Mouse (Mus musculus) stomach, embryonic 15.5 days (tissue): Measurements from ENCODE around the gene Tnp1. TPM values are rescaled to one million over a fixed set of nuclear protein-coding genes. Genes with fewer than 3 reads are reported as not detected.

ENCODE experiments used
- ATAC-seq: fragments of 200-750 bp; cut with Nextera tagmentation; 2 replicates; pipeline ENCODE4 v1.8.0; 2017; ENCODE audit warnings: low read depth, moderate number of reproducible peaks, moderate TSS enrichment; ENCODE audit not compliant: insufficient read depth, low FRiP score
- H3K27ac ChIP-seq: fragments of 300-500 bp; sonication (generic); 2 replicates; pipeline ENCODE4 v1.5.1; 2015; ENCODE audit warnings: mild to moderate bottlenecking, inconsistent platforms
- H3K27me3 ChIP-seq: fragments of 300-500 bp; sonication (generic); replicated peaks from 2 replicates; pipeline ENCODE4 v1.6.1; 2015; ENCODE audit warnings: inconsistent platforms
- H3K36me3 ChIP-seq: fragments of 300-500 bp; sonication (generic); 2 replicates; pipeline ENCODE4 v1.6.1; 2015; ENCODE audit warnings: inconsistent platforms
- H3K4me1 ChIP-seq: fragments of 300-500 bp; sonication (generic); 2 replicates; pipeline ENCODE4 v1.6.1; 2015; ENCODE audit warnings: inconsistent platforms
- H3K4me2 ChIP-seq: fragments of 300-500 bp; sonication (generic); 2 replicates; pipeline ENCODE4 v1.6.1; 2015; ENCODE audit warnings: mild to moderate bottlenecking, inconsistent platforms
- H3K4me3 ChIP-seq: fragments of 300-500 bp; sonication (generic); replicated peaks from 2 replicates; pipeline ENCODE4 v1.5.1; 2015; ENCODE audit warnings: inconsistent platforms
- H3K9ac ChIP-seq: fragments of 300-500 bp; sonication (generic); 2 replicates; pipeline ENCODE4 v1.6.1; 2015; ENCODE audit warnings: inconsistent platforms
- H3K9me3 ChIP-seq: fragments of 300-500 bp; sonication (generic); 2 replicates; pipeline ENCODE4 v1.6.1; 2016; ENCODE audit warnings: inconsistent platforms
- WGBS: fragments of 180-500 bp; shearing (Covaris S2); methylation state at CpG from one replicate; pipeline ENCODE4 v1.1.7; 2015; 5-methylcytosine and 5-hydroxymethylcytosine counted together
- polyA plus RNA-seq: library from polyadenylated mRNA; unstranded; fragments of >200 nt; fragmentation: Nextera tagmentation; extraction: Ambion mirVana; gene quantifications from 2 replicates; pipeline ENCODE4 v1.2.1, GENCODE M21; 2015

The Tnp1 gene
- polyA plus RNA-seq, 1 experiment from 2014 or later, result not detected

DNA sequence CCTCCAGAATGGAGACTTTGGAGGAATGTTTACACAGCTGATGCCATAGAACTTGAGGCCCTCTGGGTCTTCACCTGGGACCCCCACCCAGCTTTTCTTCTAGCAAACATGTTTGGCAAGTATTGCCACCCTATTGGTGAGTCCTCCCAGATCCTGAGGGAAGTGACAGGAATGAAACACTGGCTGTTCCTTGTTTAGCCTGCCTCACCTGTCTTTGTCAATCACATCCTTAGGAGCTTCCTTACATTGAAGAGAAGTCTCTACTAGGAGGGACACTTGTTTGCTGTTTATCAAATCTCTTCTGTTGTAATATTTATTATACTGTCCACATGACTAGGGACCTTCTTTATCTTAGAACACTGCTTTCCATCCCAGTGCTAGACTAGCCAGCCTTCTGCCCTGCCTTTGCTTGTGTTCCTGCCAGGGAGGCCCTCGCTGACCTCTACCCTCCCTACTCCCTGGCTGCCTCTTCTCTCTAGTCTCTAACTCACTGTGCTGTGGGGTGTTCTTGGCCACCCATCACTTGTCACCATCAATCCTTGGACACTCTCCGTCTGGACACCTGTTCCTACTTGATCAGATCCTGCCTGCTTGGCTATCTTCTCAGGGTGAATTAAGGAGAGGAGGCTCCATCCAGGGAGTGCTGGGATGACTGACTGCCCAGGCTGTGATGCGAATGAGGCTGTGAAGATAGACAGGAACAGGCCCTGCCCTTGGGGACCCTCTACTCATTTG lies 25.1 kb upstream of the Tnp1 start:
- no peaks in the 10 kb centered on the region for H3K4me1 ChIP-seq
- WGBS, result 68% methylated on average over 3 of the region's 3 CpGs
- H3K4me2 ChIP-seq, result no peak overlapping the region
- no peak overlapping the region for H3K4me3 ChIP-seq
- no peak for ATAC-seq
- H3K36me3 ChIP-seq, result no peaks in the 10 kb centered on the region
- no peak overlapping the region for H3K9ac ChIP-seq
- H3K9me3 ChIP-seq, result no peaks in the 10 kb centered on the region
- H3K27me3 ChIP-seq, result no peaks in the 10 kb centered on the region
- no peak overlapping the region for H3K27ac ChIP-seq

GRCm38 (mm10) chr1:73038532-73038931 lies 22.8 kb upstream of the Tnp1 start:
- Histone ChIP-seq H3K4me1 (no peaks in the 10 kb centered on the region), H3K4me2 (no peak overlapping the region), H3K36me3 (no peaks in the 10 kb centered on the region), H3K27me3 (no peaks in the 10 kb centered on the region), H3K9me3 (no peaks in the 10 kb centered on the region), H3K9ac (no peak overlapping the region), H3K4me3 (no peak overlapping the region), H3K27ac (no peak overlapping the region)
- peak; percentile 91 for ATAC-seq
- 76% methylated on average over 3 of the region's 3 CpGs for WGBS

GRCm38 (mm10) chr1:73036536-73036935 lies 20.8 kb upstream of the Tnp1 start:
- H3K36me3 ChIP-seq, result no peaks in the 10 kb centered on the region
- 59% methylated on average over 3 of the region's 3 CpGs for WGBS
- H3K4me1 ChIP-seq, result no peaks in the 10 kb centered on the region
- no peak overlapping the region for H3K27ac ChIP-seq
- no peaks in the 10 kb centered on the region for H3K27me3 ChIP-seq
- H3K9me3 ChIP-seq, result no peaks in the 10 kb centered on the region
- H3K9ac ChIP-seq, result no peak overlapping the region
- no peak for ATAC-seq
- no peak overlapping the region for H3K4me3 ChIP-seq
- no peak overlapping the region for H3K4me2 ChIP-seq

GRCm38 (mm10) chr1:73035726-73036125 lies 20.0 kb upstream of the Tnp1 start:
- H3K4me3 ChIP-seq, result no peak overlapping the region
- 82% methylated on average over 3 of the region's 3 CpGs for WGBS
- ATAC-seq, result no peak

DNA sequence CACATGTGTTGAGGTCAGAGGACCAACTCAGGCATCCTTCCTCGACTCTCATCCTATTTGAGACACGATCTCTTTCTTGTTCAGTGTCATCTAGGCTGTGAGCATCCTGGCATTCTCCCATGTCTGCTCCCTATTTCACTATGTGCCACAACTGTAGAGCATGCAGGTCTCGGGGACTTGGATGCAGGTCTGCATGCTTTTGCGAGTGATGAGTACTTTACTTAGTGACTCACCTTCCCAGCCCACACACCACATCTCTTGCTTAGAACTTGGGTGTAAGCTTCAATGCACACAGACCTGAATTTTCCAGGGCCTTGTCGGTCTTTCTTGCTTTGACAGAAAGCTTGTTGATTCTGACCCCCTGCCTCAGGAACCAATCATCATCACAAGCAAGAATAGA lies 16.8 kb upstream of the Tnp1 start:
- Histone ChIP-seq H3K4me2 (no peak overlapping the region), H3K9ac (no peak overlapping the region), H3K4me1 (no peaks in the 10 kb centered on the region), H3K9me3 (no peaks in the 10 kb centered on the region), H3K27ac (no peak overlapping the region), H3K27me3 (no peaks in the 10 kb centered on the region), H3K4me3 (no peak overlapping the region), H3K36me3 (no peaks in the 10 kb centered on the region)
- no peak for ATAC-seq
- WGBS, result 88% methylated on average over 5 of the region's 5 CpGs

More at GRCm38 (mm10) chr1:73035726-73036125, 20.0 kb upstream of the Tnp1 start:
- Histone ChIP-seq H3K27me3 (no peaks in the 10 kb centered on the region), H3K36me3 (no peaks in the 10 kb centered on the region), H3K4me2 (no peak overlapping the region), H3K9me3 (no peaks in the 10 kb centered on the region), H3K27ac (no peak overlapping the region), H3K9ac (no peak overlapping the region), H3K4me1 (no peaks in the 10 kb centered on the region)

GRCm38 (mm10) chr1:73028741-73029140 lies 13.0 kb upstream of the Tnp1 start:
- Histone ChIP-seq H3K9me3 (no peaks in the 10 kb centered on the region), H3K4me3 (no peak overlapping the region), H3K27me3 (no peaks in the 10 kb centered on the region), H3K36me3 (no peaks in the 10 kb centered on the region), H3K27ac (no peak overlapping the region), H3K9ac (no peak overlapping the region), H3K4me2 (no peak overlapping the region), H3K4me1 (no peaks in the 10 kb centered on the region)
- 80% methylated on average over 6 of the region's 6 CpGs for WGBS
- ATAC-seq, result no peak

DNA sequence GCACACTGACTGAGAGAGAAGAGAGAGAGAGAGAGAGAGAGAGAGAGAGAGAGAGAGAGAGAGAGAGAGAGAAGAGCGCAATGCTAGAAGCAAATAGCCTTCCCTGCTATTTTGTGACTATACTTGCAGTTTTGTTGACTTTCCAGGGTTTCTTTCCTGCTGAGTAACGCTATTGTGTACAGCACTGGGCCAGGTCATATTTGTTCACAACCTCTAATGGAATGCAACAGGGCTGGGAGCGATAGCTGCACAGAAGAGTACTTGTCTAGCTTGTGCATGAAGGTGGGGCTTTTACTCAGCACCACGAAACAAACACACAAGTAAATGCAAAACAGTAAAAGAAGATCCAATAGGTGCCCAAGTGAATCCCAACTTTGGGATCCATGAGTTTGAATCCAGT lies 11.7 kb upstream of the Tnp1 start:
- Histone ChIP-seq H3K4me2 (no peak overlapping the region), H3K4me3 (no peak overlapping the region), H3K9ac (no peak overlapping the region), H3K36me3 (no peaks in the 10 kb centered on the region), H3K27me3 (no peaks in the 10 kb centered on the region), H3K9me3 (no peaks in the 10 kb centered on the region), H3K4me1 (no peaks in the 10 kb centered on the region), H3K27ac (peak overlapping the region; percentile 71; the same call in 1 of the 2 replicates)
- ATAC-seq, result peak; percentile 87
- WGBS, result 75% methylated on average over 4 of the region's 4 CpGs

GRCm38 (mm10) chr1:73026786-73027299 lies 11.1 kb upstream of the Tnp1 start:
- Histone ChIP-seq H3K9ac (no peak overlapping the region), H3K36me3 (no peaks in the 10 kb centered on the region), H3K27me3 (no peaks in the 10 kb centered on the region), H3K4me2 (no peak overlapping the region), H3K4me1 (no peaks in the 10 kb centered on the region), H3K27ac (0 out of 2 replicates have a peak overlapping the region, but pooled peaks have one; percentile 21), H3K4me3 (no peak overlapping the region), H3K9me3 (no peaks in the 10 kb centered on the region)
- WGBS, result 65% methylated on average over 5 of the region's 5 CpGs
- ATAC-seq, result no peak

DNA sequence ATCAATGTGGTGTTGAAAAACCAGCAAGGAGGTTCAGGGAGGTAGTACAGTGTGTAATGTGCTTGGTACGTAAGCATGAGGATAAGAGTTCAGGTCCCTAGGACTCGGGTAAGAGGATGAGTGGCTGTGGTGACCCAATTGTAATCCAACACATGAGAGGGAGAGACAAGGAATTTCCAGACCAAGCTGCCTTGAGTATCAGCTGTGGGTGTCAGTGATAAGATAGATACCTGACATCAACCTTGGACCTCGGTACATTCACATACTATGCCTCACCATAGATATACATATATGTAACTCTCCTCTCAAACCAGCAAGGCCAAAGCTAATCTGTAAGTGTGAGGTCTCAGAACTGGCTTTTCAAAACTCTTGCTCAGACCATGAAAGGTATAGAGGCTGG lies 10.4 kb upstream of the Tnp1 start:
- Histone ChIP-seq H3K4me1 (no peaks in the 10 kb centered on the region), H3K9ac (no peak overlapping the region), H3K4me2 (no peak overlapping the region), H3K9me3 (no peaks in the 10 kb centered on the region), H3K27me3 (no peaks in the 10 kb centered on the region), H3K4me3 (no peak overlapping the region), H3K27ac (no peak overlapping the region), H3K36me3 (no peaks in the 10 kb centered on the region)
- ATAC-seq, result no peak
- WGBS, result 88% methylated on average over 3 of the region's 3 CpGs

DNA sequence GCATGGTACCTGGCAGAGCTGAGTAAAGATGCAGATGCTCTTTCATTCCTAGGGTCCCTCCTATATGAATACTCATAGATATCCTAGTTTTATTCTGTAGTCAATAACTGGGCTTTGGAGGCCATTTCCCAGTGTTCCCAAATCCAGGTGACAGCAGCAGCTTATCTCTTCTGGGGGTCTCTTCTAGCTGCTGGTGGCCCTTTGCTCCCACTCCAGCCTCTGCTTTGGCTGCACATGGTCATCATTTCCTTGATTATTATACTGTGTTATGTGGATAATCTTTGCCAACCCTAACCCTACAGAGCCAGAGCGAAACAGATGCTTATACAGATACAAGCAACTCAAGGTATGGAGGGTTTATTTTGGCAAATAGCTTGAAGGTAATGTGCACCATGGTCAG lies 8.9 kb downstream of the Tnp1 start:
- no peaks in the 10 kb centered on the region for H3K4me1 ChIP-seq

DNA sequence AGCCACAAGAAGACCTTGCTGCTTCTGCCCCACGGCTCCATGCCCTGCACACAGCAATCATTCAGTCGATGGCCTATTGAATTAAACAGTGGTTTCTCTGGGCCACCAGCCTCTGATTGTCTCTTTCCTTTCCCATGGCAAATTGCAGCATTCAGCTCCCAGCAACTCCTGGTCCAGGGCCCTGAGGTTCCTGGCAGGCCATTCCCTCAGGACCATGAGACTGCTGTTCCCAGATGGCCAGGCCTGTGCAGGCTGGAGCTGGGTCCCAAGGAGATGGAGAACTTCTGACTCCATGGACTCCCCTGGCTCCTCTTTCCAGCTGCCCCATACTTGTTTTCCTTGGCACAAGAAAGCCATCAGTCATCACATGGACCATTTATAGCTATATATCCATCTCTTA lies 10.8 kb downstream of the Tnp1 start:
- Histone ChIP-seq H3K4me2 (no peak overlapping the region), H3K4me1 (no peaks in the 10 kb centered on the region), H3K27ac (no peak overlapping the region), H3K36me3 (no peaks in the 10 kb centered on the region), H3K27me3 (no peaks in the 10 kb centered on the region), H3K9me3 (no peaks in the 10 kb centered on the region), H3K9ac (no peak overlapping the region), H3K4me3 (no peak overlapping the region)
- 95% methylated on average over 2 of the region's 2 CpGs for WGBS
- no peak for ATAC-seq

More for the DNA sequence above, 8.9 kb downstream of the Tnp1 start:
- H3K27me3 ChIP-seq, result no peaks in the 10 kb centered on the region
- H3K4me3 ChIP-seq, result no peak overlapping the region
- 95% methylated on average over 1 of the region's 1 CpGs for WGBS
- no peaks in the 10 kb centered on the region for H3K9me3 ChIP-seq
- H3K27ac ChIP-seq, result no peak overlapping the region
- H3K36me3 ChIP-seq, result no peaks in the 10 kb centered on the region
- no peak overlapping the region for H3K9ac ChIP-seq
- ATAC-seq, result no peak
- no peak overlapping the region for H3K4me2 ChIP-seq

- Histone ChIP-seq H3K4me3 (no peak overlapping the region), H3K36me3 (no peaks in the 10 kb centered on the region), H3K4me1 (no peaks in the 10 kb centered on the region), H3K9ac (no peak overlapping the region), H3K9me3 (no peaks in the 10 kb centered on the region), H3K27me3 (no peaks in the 10 kb centered on the region), H3K27ac (no peak overlapping the region), H3K4me2 (no peak overlapping the region)
- peak; percentile 90; the same call in 1 of the 2 replicates for ATAC-seq
- 52% methylated on average over 5 of the region's 5 CpGs for WGBS
Measured at GRCm38 (mm10) chr1:73002637-73003036, 13.1 kb downstream of the Tnp1 start.
